Mouse (Mus musculus) C2C12 (cell line): Measurements from ENCODE around the gene Trim65.

Experiments
- CTCF ChIP-seq: IDR thresholded peaks from one replicate; pipeline ENCODE4 v1.5.1; 2011; ENCODE audit not compliant: control insufficient read depth, insufficient read depth, insufficient read length
- FOSL1 ChIP-seq: IDR thresholded peaks from one replicate; pipeline ENCODE4 v1.8.0; 2011; ENCODE audit warnings: mild to moderate bottlenecking, low read length; ENCODE audit not compliant: poor library complexity, insufficient read depth, severe bottlenecking
- MAX ChIP-seq: IDR thresholded peaks from one replicate; pipeline ENCODE4 v1.6.1; 2011; ENCODE audit warnings: mild to moderate bottlenecking, control low read depth

- TF ChIP-seq FOSL1 = no peak
- no peak for TF ChIP-seq CTCF
- TF ChIP-seq MAX = no peak
Measured at GRCm38 (mm10) chr11:116106963-116107776, 23.8 kb downstream of the Trim65 start.
